Mouse (Mus musculus) limb, embryonic 12.5 days (tissue): ENCODE data around the gene 1700024P04Rik. TPM values are rescaled to one million over a fixed set of nuclear protein-coding genes. Genes with fewer than 3 reads are reported as not detected.

ENCODE experiments used
- ATAC-seq: fragments of 200-750 bp; cut with Nextera tagmentation; 2 replicates; pipeline ENCODE4 v1.8.0; 2017; ENCODE audit warnings: low read depth, moderate TSS enrichment; ENCODE audit not compliant: insufficient number of reproducible peaks, insufficient read depth, low FRiP score, low TSS enrichment
- H3K27ac ChIP-seq: fragments of 300-500 bp; sonication (generic); 2 replicates; pipeline ENCODE4 v1.5.1; 2016; ENCODE audit warnings: mild to moderate bottlenecking, moderate library complexity
- H3K27me3 ChIP-seq: fragments of 300-500 bp; sonication (generic); 2 replicates; pipeline ENCODE4 v1.6.1; 2016; ENCODE audit warnings: mild to moderate bottlenecking, moderate library complexity
- H3K36me3 ChIP-seq: fragments of 300-500 bp; sonication (generic); 2 replicates; pipeline ENCODE4 v1.6.1; 2016; ENCODE audit warnings: mild to moderate bottlenecking, moderate library complexity
- H3K4me1 ChIP-seq: fragments of 300-500 bp; sonication (generic); replicated peaks from 2 replicates; pipeline ENCODE4 v1.6.1; 2016
- H3K4me2 ChIP-seq: fragments of 300-500 bp; sonication (generic); 2 replicates; pipeline ENCODE4 v1.6.1; 2016; ENCODE audit warnings: mild to moderate bottlenecking, moderate library complexity
- H3K4me3 ChIP-seq: fragments of 300-500 bp; sonication (generic); replicated peaks from 2 replicates; pipeline ENCODE4 v1.5.1; 2016; ENCODE audit warnings: mild to moderate bottlenecking
- H3K9ac ChIP-seq: fragments of 300-500 bp; sonication (generic); replicated peaks from 2 replicates; pipeline ENCODE4 v1.6.1; 2016; ENCODE audit warnings: mild to moderate bottlenecking, moderate library complexity
- H3K9me3 ChIP-seq: fragments of 300-500 bp; sonication (generic); 2 replicates; pipeline ENCODE4 v1.6.1; 2016; ENCODE audit warnings: mild to moderate bottlenecking, moderate library complexity
- WGBS: fragments of 180-500 bp; shearing (Covaris S2); methylation state at CpG from one replicate; pipeline ENCODE4 v1.1.7; 2016; 5-methylcytosine and 5-hydroxymethylcytosine counted together
- polyA plus RNA-seq: library from polyadenylated mRNA; unstranded; fragments of >200 nt; fragmentation: Nextera tagmentation; extraction: Ambion mirVana; gene quantifications from 2 replicates; pipeline ENCODE4 v1.2.1, GENCODE M21; 2016

1700024P04Rik gene
- not detected in 2 replicates for polyA plus RNA-seq

- H3K9me3 ChIP-seq: no peaks in the 10 kb centered on the region
- 77% methylated on average over 2 of the region's 2 CpGs for WGBS
- no peak within 1 kb of the TSS for H3K4me3 ChIP-seq
- no peak within 1 kb of the TSS for H3K4me2 ChIP-seq
- no peaks in the 10 kb centered on the region for H3K4me1 ChIP-seq
- no peak for ATAC-seq
- H3K27me3 ChIP-seq: no peaks in the 10 kb centered on the region
- no peaks in the 10 kb centered on the region for H3K36me3 ChIP-seq
- no peak within 1 kb of the TSS for H3K27ac ChIP-seq
- H3K9ac ChIP-seq: no peak within 1 kb of the TSS
These were observed at the start of gene 1700024P04Rik for GRCm38 (mm10) chr13:98984465-98984864. 1700024P04Rik (minus strand) TSS chr13:98984565.

GRCm38 (mm10) chr13:99031223-99032216 is 47.2 kb upstream of the 1700024P04Rik start:
- peak overlapping the region; percentile 45; the same call in 1 of the 2 replicates for H3K27ac ChIP-seq
- H3K9ac ChIP-seq: no peak overlapping the region
- H3K4me3 ChIP-seq: no peak overlapping the region
- H3K27me3 ChIP-seq: no peaks in the 10 kb centered on the region
- 49% methylated on average over 11 of the region's 11 CpGs for WGBS
- peaks cover 37% of the 10 kb centered on the region for H3K4me1 ChIP-seq
- no peak overlapping the region for H3K4me2 ChIP-seq
- ATAC-seq: no peak
- H3K9me3 ChIP-seq: no peaks in the 10 kb centered on the region
- no peaks in the 10 kb centered on the region for H3K36me3 ChIP-seq

- Histone ChIP-seq H3K9ac (no peak overlapping the region), H3K9me3 (no peaks in the 10 kb centered on the region), H3K27ac (peak overlapping the region; percentile 45; the same call in 1 of the 2 replicates), H3K27me3 (no peaks in the 10 kb centered on the region), H3K4me1 (peaks cover 37% of the 10 kb centered on the region), H3K4me2 (no peak overlapping the region), H3K36me3 (no peaks in the 10 kb centered on the region), H3K4me3 (no peak overlapping the region)
- ATAC-seq: no peak
- WGBS: 63% methylated on average over 15 of the region's 15 CpGs
These were observed 46.3 kb upstream of the 1700024P04Rik start for GRCm38 (mm10) chr13:99030579-99031200.

- 77% methylated on average over 5 of the region's 5 CpGs for WGBS
- no peaks in the 10 kb centered on the region for H3K27me3 ChIP-seq
- H3K9ac ChIP-seq: no peak overlapping the region
- ATAC-seq: no peak
- H3K27ac ChIP-seq: no peak overlapping the region
- no peaks in the 10 kb centered on the region for H3K9me3 ChIP-seq
- peaks cover 15% of the 10 kb centered on the region for H3K4me1 ChIP-seq
- no peak overlapping the region for H3K4me3 ChIP-seq
- no peak overlapping the region for H3K4me2 ChIP-seq
- no peaks in the 10 kb centered on the region for H3K36me3 ChIP-seq
These were observed 40.9 kb upstream of the 1700024P04Rik start for GRCm38 (mm10) chr13:99025268-99025667.

GRCm38 (mm10) chr13:99022036-99022435 is 37.7 kb upstream of the 1700024P04Rik start:
- Histone ChIP-seq H3K27ac (no peak overlapping the region), H3K9ac (no peak overlapping the region), H3K36me3 (no peaks in the 10 kb centered on the region), H3K4me1 (peaks cover 3% of the 10 kb centered on the region; the same call in 1 of the 2 replicates), H3K9me3 (no peaks in the 10 kb centered on the region), H3K4me3 (no peak overlapping the region), H3K4me2 (no peak overlapping the region), H3K27me3 (no peaks in the 10 kb centered on the region)
- 80% methylated on average over 7 of the region's 7 CpGs for WGBS
- ATAC-seq: no peak

- H3K4me2 ChIP-seq: no peak overlapping the region
- no peaks in the 10 kb centered on the region for H3K9me3 ChIP-seq
- no peak for ATAC-seq
- H3K27me3 ChIP-seq: no peaks in the 10 kb centered on the region
- H3K9ac ChIP-seq: no peak overlapping the region
- H3K36me3 ChIP-seq: no peaks in the 10 kb centered on the region
- no peak overlapping the region for H3K4me3 ChIP-seq
- WGBS: 60% methylated on average over 6 of the region's 6 CpGs
- no peak overlapping the region for H3K27ac ChIP-seq
- peaks cover 3% of the 10 kb centered on the region; the same call in 1 of the 2 replicates for H3K4me1 ChIP-seq
These were observed 36.8 kb upstream of the 1700024P04Rik start for GRCm38 (mm10) chr13:99021181-99021580.

- H3K9ac ChIP-seq: no peak overlapping the region
- WGBS: 85% methylated on average over 11 of the region's 11 CpGs
- ATAC-seq: no peak
- H3K36me3 ChIP-seq: no peaks in the 10 kb centered on the region
- H3K9me3 ChIP-seq: no peaks in the 10 kb centered on the region
- no peak overlapping the region for H3K4me2 ChIP-seq
- H3K4me1 ChIP-seq: peaks cover 3% of the 10 kb centered on the region; the same call in 1 of the 2 replicates
- H3K27ac ChIP-seq: no peak overlapping the region
- no peaks in the 10 kb centered on the region for H3K27me3 ChIP-seq
- H3K4me3 ChIP-seq: no peak overlapping the region
These were observed 35.7 kb upstream of the 1700024P04Rik start for GRCm38 (mm10) chr13:99019831-99020669.

GRCm38 (mm10) chr13:99018526-99019201 is 34.3 kb upstream of the 1700024P04Rik start:
- H3K4me2 ChIP-seq: peak overlapping the region; percentile 35
- peaks cover 3% of the 10 kb centered on the region; the same call in 1 of the 2 replicates for H3K4me1 ChIP-seq
- no peaks in the 10 kb centered on the region for H3K27me3 ChIP-seq
- no peak overlapping the region for H3K27ac ChIP-seq
- no peak for ATAC-seq
- H3K36me3 ChIP-seq: no peaks in the 10 kb centered on the region
- H3K9me3 ChIP-seq: no peaks in the 10 kb centered on the region
- H3K4me3 ChIP-seq: no peak overlapping the region
- WGBS: 35% methylated on average over 15 of the region's 15 CpGs
- H3K9ac ChIP-seq: no peak overlapping the region

GRCm38 (mm10) chr13:99016696-99017095 is 32.3 kb upstream of the 1700024P04Rik start:
- no peak for ATAC-seq
- H3K4me3 ChIP-seq: no peak overlapping the region
- no peak overlapping the region for H3K9ac ChIP-seq
- no peaks in the 10 kb centered on the region for H3K27me3 ChIP-seq
- H3K4me2 ChIP-seq: no peak overlapping the region
- no peak overlapping the region for H3K27ac ChIP-seq
- H3K4me1 ChIP-seq: peaks cover 3% of the 10 kb centered on the region; the same call in 1 of the 2 replicates
- 67% methylated on average over 4 of the region's 4 CpGs for WGBS
- no peaks in the 10 kb centered on the region for H3K9me3 ChIP-seq
- no peaks in the 10 kb centered on the region for H3K36me3 ChIP-seq

GRCm38 (mm10) chr13:99012891-99013290 is 28.5 kb upstream of the 1700024P04Rik start:
- H3K27me3 ChIP-seq: no peaks in the 10 kb centered on the region
- 89% methylated on average over 5 of the region's 5 CpGs for WGBS
- H3K9me3 ChIP-seq: no peaks in the 10 kb centered on the region
- ATAC-seq: no peak
- H3K4me2 ChIP-seq: no peak overlapping the region
- H3K36me3 ChIP-seq: no peaks in the 10 kb centered on the region
- H3K9ac ChIP-seq: no peak overlapping the region
- H3K4me1 ChIP-seq: no peaks in the 10 kb centered on the region
- H3K4me3 ChIP-seq: no peak overlapping the region
- H3K27ac ChIP-seq: no peak overlapping the region
